Mouse (Mus musculus): ENCODE measurements around the gene Slc35f3. TPM values are rescaled to one million over a fixed set of nuclear protein-coding genes. Genes with fewer than 3 reads are reported as not detected.

Slc35f3 gene
- polyA plus RNA-seq, 1 experiment from 2014 or later, result 0.98 TPM

DNA sequence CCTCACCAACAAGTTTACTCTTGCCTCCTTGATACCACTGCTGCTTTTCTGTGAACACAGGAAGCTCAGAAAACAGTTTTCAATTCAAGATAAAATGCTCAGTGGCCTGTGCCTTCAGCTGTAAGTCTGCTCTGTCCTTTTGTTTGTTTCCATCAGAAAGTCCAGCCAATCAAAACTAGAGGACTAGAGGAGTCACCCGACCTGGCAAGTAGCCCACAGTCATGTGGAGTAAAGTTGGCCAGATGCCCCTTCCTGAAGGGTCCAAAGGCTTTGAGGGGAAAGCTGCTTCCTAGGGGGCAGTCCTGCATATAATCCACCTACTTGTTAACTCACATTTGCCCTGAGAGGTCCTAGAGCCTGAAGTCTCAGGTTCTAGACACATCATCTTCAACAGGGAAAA, 10.7 kb downstream of the Slc35f3 start:
- Histone ChIP-seq H3K4me2 (ENCODE audit: low read depth, low read length) (no peak overlapping the region), H3K9ac (ENCODE audit: low read length) (no peak overlapping the region), H3K4me3 (replicated peaks; ENCODE audit: low read length) (no peak overlapping the region), H3K4me1 (ENCODE audit: control insufficient read depth, insufficient read depth, low read length) (0 out of 2 replicates have a peak, but pooled peaks cover 2% of the 10 kb centered on the region), H3K36me3 (ENCODE audit: control insufficient read depth, insufficient read depth, low read length) (no peaks in the 10 kb centered on the region), H3K9me3 (replicated peaks; ENCODE audit: control insufficient read depth, low read length) (no peaks in the 10 kb centered on the region), H3K27ac (ENCODE audit: low read length) (no peak overlapping the region), H3K27me3 (ENCODE audit: control insufficient read depth, insufficient read depth, low read length) (no peaks in the 10 kb centered on the region; the same call in 1 of the 2 replicates)
- ATAC-seq (ENCODE audit: insufficient read depth, low FRiP score), result no peak
- 24% methylated on average over 1 of the region's 1 CpGs for WGBS

DNA sequence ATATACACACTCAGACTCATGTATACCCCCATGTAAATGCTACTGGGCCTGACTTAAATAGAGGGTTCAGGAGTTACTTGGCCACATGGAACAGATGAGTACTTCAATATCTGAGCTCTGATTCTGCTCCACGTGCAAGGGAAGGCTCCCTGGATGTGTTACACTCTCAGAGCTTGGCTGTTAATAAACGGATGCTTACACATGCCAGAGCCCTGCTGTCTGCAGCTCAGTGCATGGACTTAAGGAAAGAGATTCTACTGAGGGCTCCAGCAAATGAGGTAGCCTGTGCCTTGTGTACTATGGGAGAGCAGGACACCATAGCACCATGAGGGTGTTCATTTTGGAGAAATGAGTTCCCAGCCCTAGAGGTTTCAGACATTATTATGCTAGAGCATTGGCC, 26.6 kb downstream of the Slc35f3 start:
- Histone ChIP-seq H3K9ac (ENCODE audit: low read length) (no peak overlapping the region), H3K4me1 (ENCODE audit: control insufficient read depth, insufficient read depth, low read length) (no peaks in the 10 kb centered on the region), H3K4me2 (ENCODE audit: low read depth, low read length) (no peak overlapping the region), H3K27me3 (ENCODE audit: control insufficient read depth, insufficient read depth, low read length) (no peaks in the 10 kb centered on the region), H3K4me3 (replicated peaks; ENCODE audit: low read length) (no peak overlapping the region), H3K27ac (ENCODE audit: low read length) (no peak overlapping the region), H3K9me3 (replicated peaks; ENCODE audit: control insufficient read depth, low read length) (peaks cover 3% of the 10 kb centered on the region; the same call in 1 of the 2 replicates), H3K36me3 (ENCODE audit: control insufficient read depth, insufficient read depth, low read length) (no peaks in the 10 kb centered on the region)
- ATAC-seq (ENCODE audit: insufficient read depth, low FRiP score), result no peak
- 54% methylated on average over 2 of the region's 2 CpGs for WGBS

DNA sequence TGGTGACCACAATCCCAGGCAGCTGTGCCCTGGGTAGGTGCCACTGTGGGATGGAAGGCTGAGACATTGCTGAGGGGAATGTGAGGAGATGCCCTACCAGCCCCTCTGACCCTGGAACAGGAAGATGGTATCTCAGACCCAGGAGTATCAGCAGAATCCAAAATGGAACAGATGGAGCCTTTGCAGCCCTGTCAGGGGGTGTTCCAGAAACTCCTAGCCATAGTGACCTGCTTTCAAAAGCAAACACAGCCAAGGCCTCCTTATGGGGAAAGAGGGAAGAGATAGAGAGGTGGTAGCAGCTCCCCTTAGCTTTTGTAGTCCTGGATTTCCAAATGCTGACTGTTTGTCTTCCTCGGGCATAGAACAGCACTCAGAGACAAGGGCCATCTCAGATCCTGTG, 27.8 kb downstream of the Slc35f3 start:
- H3K27ac ChIP-seq (ENCODE audit: low read length), result no peak overlapping the region
- H3K4me3 ChIP-seq (replicated peaks; ENCODE audit: low read length), result no peak overlapping the region
- no peak overlapping the region for H3K4me2 ChIP-seq (ENCODE audit: low read depth, low read length)
- H3K9me3 ChIP-seq (replicated peaks; ENCODE audit: control insufficient read depth, low read length), result peaks cover 3% of the 10 kb centered on the region; the same call in 1 of the 2 replicates
- WGBS, result 77% methylated on average over 1 of the region's 1 CpGs
- H3K36me3 ChIP-seq (ENCODE audit: control insufficient read depth, insufficient read depth, low read length), result no peaks in the 10 kb centered on the region
- H3K27me3 ChIP-seq (ENCODE audit: control insufficient read depth, insufficient read depth, low read length), result no peaks in the 10 kb centered on the region
- H3K4me1 ChIP-seq (ENCODE audit: control insufficient read depth, insufficient read depth, low read length), result no peaks in the 10 kb centered on the region
- no peak overlapping the region for H3K9ac ChIP-seq (ENCODE audit: low read length)
- no peak for ATAC-seq (ENCODE audit: insufficient read depth, low FRiP score)

DNA sequence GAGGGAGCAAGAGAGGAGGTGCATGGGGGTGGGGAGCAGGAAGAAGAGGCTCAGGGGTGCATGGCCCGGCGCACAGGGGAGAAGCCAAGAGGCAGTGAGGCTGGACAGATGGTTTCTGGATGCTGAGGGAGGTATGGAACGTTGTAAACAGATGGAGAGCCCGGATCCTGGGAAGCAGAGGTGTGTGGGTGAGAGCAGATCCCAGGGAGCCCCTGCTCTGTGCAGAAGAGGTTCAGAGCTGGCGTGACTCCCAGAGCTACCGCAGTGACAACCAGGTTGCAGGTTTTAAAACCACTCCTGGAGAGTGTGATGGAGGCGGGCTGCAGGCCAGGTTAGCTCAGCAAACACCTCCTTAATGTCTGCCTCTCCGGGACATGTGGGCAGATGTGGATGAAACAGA, 28.4 kb downstream of the Slc35f3 start:
- ATAC-seq (ENCODE audit: insufficient read depth, low FRiP score), result peak; percentile 44; the same call in 1 of the 2 replicates
- no peak overlapping the region for H3K4me2 ChIP-seq (ENCODE audit: low read depth, low read length)
- 58% methylated on average over 8 of the region's 8 CpGs for WGBS

DNA sequence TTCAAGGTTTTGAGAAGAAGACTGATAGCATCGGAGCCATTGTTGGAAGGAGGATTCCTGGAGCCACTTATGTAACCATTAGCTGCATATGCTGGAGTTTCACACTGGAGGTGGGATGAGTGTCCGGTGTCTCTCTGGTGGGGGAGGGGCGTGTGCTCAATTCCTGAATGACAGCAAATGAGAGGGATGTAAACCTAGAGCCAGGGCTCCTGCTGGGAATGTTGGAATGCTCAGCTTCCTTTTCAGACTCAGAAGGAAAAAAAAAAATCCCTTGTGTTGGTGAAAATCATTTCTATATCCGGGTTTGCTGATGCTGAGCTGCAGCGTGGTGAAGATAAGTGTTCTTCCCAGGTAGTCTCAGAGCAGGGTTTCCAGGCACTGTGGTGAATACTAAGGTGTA, 29.4 kb downstream of the Slc35f3 start:
- Histone ChIP-seq H3K9ac (ENCODE audit: low read length) (no peak overlapping the region), H3K9me3 (replicated peaks; ENCODE audit: control insufficient read depth, low read length) (peaks cover 3% of the 10 kb centered on the region; the same call in 1 of the 2 replicates), H3K4me1 (ENCODE audit: control insufficient read depth, insufficient read depth, low read length) (no peaks in the 10 kb centered on the region), H3K4me2 (ENCODE audit: low read depth, low read length) (no peak overlapping the region), H3K4me3 (replicated peaks; ENCODE audit: low read length) (no peak overlapping the region), H3K27me3 (ENCODE audit: control insufficient read depth, insufficient read depth, low read length) (no peaks in the 10 kb centered on the region), H3K27ac (ENCODE audit: low read length) (no peak overlapping the region), H3K36me3 (ENCODE audit: control insufficient read depth, insufficient read depth, low read length) (no peaks in the 10 kb centered on the region)
- ATAC-seq (ENCODE audit: insufficient read depth, low FRiP score), result no peak
- WGBS, result 33% methylated on average over 5 of the region's 5 CpGs

More for the DNA sequence above, 28.4 kb downstream of the Slc35f3 start:
- no peak overlapping the region for H3K9ac ChIP-seq (ENCODE audit: low read length)
- H3K9me3 ChIP-seq (replicated peaks; ENCODE audit: control insufficient read depth, low read length), result peaks cover 3% of the 10 kb centered on the region; the same call in 1 of the 2 replicates
- no peaks in the 10 kb centered on the region for H3K36me3 ChIP-seq (ENCODE audit: control insufficient read depth, insufficient read depth, low read length)
- no peak overlapping the region for H3K4me3 ChIP-seq (replicated peaks; ENCODE audit: low read length)
- H3K27me3 ChIP-seq (ENCODE audit: control insufficient read depth, insufficient read depth, low read length), result no peaks in the 10 kb centered on the region
- no peak overlapping the region for H3K27ac ChIP-seq (ENCODE audit: low read length)
- H3K4me1 ChIP-seq (ENCODE audit: control insufficient read depth, insufficient read depth, low read length), result no peaks in the 10 kb centered on the region

DNA sequence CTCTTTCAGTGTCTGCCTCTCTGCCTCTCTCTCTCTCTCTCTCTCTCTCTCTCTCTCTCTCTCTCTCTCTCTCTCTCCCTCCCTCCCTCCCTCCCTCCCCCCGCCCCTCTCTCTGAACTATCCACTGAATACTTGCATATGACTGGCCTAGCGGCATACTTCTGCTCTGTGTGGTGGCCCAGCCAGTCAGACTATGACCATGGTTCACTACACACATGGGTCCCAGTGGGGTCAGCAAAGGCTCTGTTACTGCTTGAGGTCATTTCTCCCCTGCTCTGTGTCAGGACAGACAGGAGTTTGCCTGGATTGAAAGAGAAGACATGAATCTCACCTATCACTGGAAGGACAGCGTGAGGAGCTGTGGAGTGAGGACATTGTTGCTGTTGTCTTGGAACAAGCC, 40.5 kb downstream of the Slc35f3 start:
- Histone ChIP-seq H3K27me3 (ENCODE audit: control insufficient read depth, insufficient read depth, low read length) (no peaks in the 10 kb centered on the region), H3K4me3 (replicated peaks; ENCODE audit: low read length) (no peak overlapping the region), H3K4me1 (ENCODE audit: control insufficient read depth, insufficient read depth, low read length) (peaks cover 2% of the 10 kb centered on the region; the same call in 1 of the 2 replicates), H3K9me3 (replicated peaks; ENCODE audit: control insufficient read depth, low read length) (no peaks in the 10 kb centered on the region), H3K36me3 (ENCODE audit: control insufficient read depth, insufficient read depth, low read length) (no peaks in the 10 kb centered on the region), H3K4me2 (ENCODE audit: low read depth, low read length) (no peak overlapping the region), H3K9ac (ENCODE audit: low read length) (no peak overlapping the region), H3K27ac (ENCODE audit: low read length) (no peak overlapping the region)
- no peak for ATAC-seq (ENCODE audit: insufficient read depth, low FRiP score)
- WGBS, result 74% methylated on average over 3 of the region's 3 CpGs

DNA sequence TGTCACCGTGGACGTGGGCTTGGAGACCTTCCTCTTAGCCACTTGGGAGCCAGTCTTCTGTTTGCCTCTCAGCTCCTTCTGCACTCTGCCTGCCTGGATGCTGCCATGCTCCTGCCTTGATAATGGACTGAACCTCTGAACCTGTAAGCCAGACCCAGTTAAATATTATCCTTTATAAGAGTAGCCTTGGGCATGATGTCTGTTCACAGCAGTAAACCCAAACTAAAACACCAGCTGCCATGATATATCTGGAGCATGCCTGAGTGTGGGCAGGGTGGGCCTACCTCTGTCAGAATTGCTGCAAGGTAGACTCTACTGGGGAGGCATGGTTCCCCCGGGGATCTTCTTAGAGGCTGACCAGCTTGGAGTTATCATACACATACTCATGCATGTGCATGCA, 41.0 kb downstream of the Slc35f3 start:
- Histone ChIP-seq H3K36me3 (ENCODE audit: control insufficient read depth, insufficient read depth, low read length) (no peaks in the 10 kb centered on the region), H3K27ac (ENCODE audit: low read length) (no peak overlapping the region), H3K9me3 (replicated peaks; ENCODE audit: control insufficient read depth, low read length) (no peaks in the 10 kb centered on the region), H3K4me2 (ENCODE audit: low read depth, low read length) (no peak overlapping the region), H3K4me3 (replicated peaks; ENCODE audit: low read length) (no peak overlapping the region), H3K4me1 (ENCODE audit: control insufficient read depth, insufficient read depth, low read length) (peaks cover 2% of the 10 kb centered on the region; the same call in 1 of the 2 replicates), H3K27me3 (ENCODE audit: control insufficient read depth, insufficient read depth, low read length) (no peaks in the 10 kb centered on the region), H3K9ac (ENCODE audit: low read length) (no peak overlapping the region)
- WGBS, result 73% methylated on average over 3 of the region's 3 CpGs
- no peak for ATAC-seq (ENCODE audit: insufficient read depth, low FRiP score)

DNA sequence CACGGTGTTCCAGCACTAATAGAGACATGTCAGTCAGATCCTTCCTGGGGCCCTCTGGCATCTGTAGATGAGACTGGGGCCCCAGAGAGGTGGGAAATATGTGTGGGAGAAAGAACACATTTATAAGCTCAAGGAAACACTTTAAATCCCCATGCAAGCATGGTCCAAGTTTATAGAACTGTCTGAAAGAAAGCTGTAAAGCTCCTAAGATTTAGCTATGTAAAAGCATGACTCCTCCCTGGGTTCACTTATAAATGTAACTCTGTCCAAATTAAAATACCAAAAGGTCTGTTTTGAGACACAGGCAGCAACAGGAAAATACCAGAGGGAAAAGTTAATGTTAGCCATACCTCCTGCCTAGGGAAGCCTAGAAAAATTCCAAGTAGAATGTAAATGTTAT, 42.8 kb downstream of the Slc35f3 start:
- H3K27ac ChIP-seq (ENCODE audit: low read length), result peak overlapping the region; percentile 36; the same call in 1 of the 2 replicates
- no peak overlapping the region for H3K4me3 ChIP-seq (replicated peaks; ENCODE audit: low read length)
- 28% methylated on average over 1 of the region's 1 CpGs for WGBS
- H3K36me3 ChIP-seq (ENCODE audit: control insufficient read depth, insufficient read depth, low read length), result no peaks in the 10 kb centered on the region
- H3K4me1 ChIP-seq (ENCODE audit: control insufficient read depth, insufficient read depth, low read length), result peaks cover 2% of the 10 kb centered on the region; the same call in 1 of the 2 replicates
- H3K9ac ChIP-seq (ENCODE audit: low read length), result no peak overlapping the region
- H3K4me2 ChIP-seq (ENCODE audit: low read depth, low read length), result no peak overlapping the region
- H3K9me3 ChIP-seq (replicated peaks; ENCODE audit: control insufficient read depth, low read length), result no peaks in the 10 kb centered on the region
- 0 out of 2 replicates have a peak, but pooled peaks have one; percentile 37 for ATAC-seq (ENCODE audit: insufficient read depth, low FRiP score)
- no peaks in the 10 kb centered on the region for H3K27me3 ChIP-seq (ENCODE audit: control insufficient read depth, insufficient read depth, low read length)

DNA sequence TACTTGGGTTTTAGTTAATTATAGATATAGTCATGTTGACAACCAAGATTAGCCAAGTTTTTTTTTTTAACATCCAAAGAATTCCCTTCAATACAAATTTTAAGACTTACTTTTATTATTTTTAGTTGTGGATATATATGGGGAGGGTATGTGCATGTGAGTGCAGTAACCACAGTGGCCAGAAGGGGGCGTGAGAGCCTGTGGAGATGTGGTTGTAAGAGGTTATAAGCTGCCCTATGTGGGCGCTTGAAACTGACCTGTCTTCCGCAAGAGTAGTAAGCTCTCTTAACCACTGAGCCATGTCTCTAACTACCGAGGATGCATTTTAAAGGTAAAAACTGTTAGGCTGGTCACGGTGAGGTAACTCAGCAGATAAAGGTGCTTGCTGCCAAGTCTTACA, 45.1 kb downstream of the Slc35f3 start:
- Histone ChIP-seq H3K27ac (ENCODE audit: low read length) (no peak overlapping the region), H3K9me3 (replicated peaks; ENCODE audit: control insufficient read depth, low read length) (no peaks in the 10 kb centered on the region; the same call in 1 of the 2 replicates), H3K4me3 (replicated peaks; ENCODE audit: low read length) (no peak overlapping the region), H3K4me1 (ENCODE audit: control insufficient read depth, insufficient read depth, low read length) (peaks cover 2% of the 10 kb centered on the region; the same call in 1 of the 2 replicates), H3K9ac (ENCODE audit: low read length) (no peak overlapping the region), H3K4me2 (ENCODE audit: low read depth, low read length) (no peak overlapping the region), H3K27me3 (ENCODE audit: control insufficient read depth, insufficient read depth, low read length) (no peaks in the 10 kb centered on the region), H3K36me3 (ENCODE audit: control insufficient read depth, insufficient read depth, low read length) (no peaks in the 10 kb centered on the region)
- WGBS, result 82% methylated on average over 5 of the region's 5 CpGs
- ATAC-seq (ENCODE audit: insufficient read depth, low FRiP score), result no peak
